Mouse (Mus musculus): ENCODE measurements around the gene Slc35a2. TPM values are rescaled to one million over a fixed set of nuclear protein-coding genes. Genes with fewer than 3 reads are reported as not detected.

The Slc35a2 gene
- polyA plus RNA-seq (2015; fragmentation: Nextera tagmentation; extraction: Ambion mirVana) = 25.9 and 32.5 TPM in 2 replicates

DNA sequence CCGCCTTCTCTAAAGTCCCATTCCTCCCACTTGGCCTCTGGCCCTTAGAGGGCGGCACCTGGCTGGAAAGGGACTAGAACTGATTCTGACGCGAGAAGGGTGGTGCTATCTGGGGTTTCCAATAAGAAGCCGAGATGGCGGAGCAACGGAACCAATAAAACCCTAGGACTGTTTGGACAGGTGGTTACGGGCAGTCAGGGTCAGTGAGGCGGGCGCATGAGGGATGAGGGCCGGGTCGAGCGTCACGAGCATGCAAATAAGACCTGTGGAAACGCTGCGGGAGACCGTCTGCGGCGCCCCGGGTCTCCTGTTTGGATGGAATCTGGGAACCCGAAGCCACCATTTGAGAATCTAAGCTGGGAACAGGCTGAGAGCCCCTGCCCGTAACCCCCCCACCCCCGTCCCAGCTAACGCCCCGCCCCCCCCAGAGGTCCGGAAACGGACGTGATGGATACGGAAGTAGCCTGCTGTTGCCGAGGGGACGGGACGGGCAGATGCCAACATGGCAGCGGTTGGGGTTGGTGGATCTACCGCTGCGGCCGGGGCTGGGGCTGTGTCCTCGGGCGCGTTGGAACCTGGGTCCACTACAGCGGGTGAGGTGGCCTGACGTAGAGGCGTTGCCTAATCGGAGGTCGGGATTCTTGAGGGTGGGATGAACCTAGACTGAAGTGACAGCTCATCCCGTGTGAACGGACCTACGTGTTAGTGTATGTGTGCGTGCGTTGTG, at the start of gene Slc35a2:
Gene Slc35a2 (plus strand): TSS at position 188 of the 727 bp plus-strand sequence.
- ATAC-seq (replicated peaks; ENCODE audit: low FRiP score, low read depth) (peak; percentile 94), DNase-seq (ENCODE audit: low spot score) (peak; percentile 92)
- H3K4me1 ChIP-seq (replicated peaks; ENCODE audit: insufficient read depth, low read length) = no peaks in the 10 kb centered on the region

DNA sequence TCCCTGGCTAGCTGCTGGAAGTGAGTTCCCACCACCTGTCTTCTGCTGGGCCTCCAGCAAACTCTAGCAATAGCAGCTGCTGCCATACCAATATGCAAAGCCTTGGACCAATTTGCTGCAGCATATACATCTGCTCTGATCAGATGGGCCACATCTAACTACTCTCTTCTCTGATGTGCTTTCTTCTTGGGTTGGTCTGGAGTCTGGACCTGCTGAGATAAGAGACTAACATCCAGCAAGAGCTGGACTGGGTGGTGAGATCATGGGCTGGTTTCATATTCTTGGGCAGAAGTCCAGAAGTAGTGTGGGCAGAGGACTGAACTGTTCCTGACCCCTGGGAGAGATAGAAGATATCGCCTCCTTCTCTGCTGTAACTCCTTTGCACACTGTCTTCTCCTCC, 46.7 kb upstream of the Slc35a2 start:
- H3K27ac ChIP-seq = no peak overlapping the region
- ATAC-seq (replicated peaks; ENCODE audit: low FRiP score, low read depth) (no peak), DNase-seq (ENCODE audit: low spot score) (no peak)
- WGBS = 89% methylated on average over 1 of the region's 1 CpGs
- no peaks in the 10 kb centered on the region for H3K27me3 ChIP-seq (ENCODE audit: insufficient read depth, low read length)
- no peak overlapping the region for H3K4me3 ChIP-seq (replicated peaks; ENCODE audit: low read depth, low read length)
- no peaks in the 10 kb centered on the region for H3K9me3 ChIP-seq (replicated peaks; ENCODE audit: low read length)
- no peak for TF ChIP-seq CTCF (IDR thresholded peaks at IDR 0.05; ENCODE audit: low read depth)
- H3K9ac ChIP-seq (ENCODE audit: low read depth, low read length) = no peak overlapping the region
- H3K4me2 ChIP-seq (ENCODE audit: low read length) = no peak overlapping the region
- no peaks in the 10 kb centered on the region for H3K36me3 ChIP-seq (ENCODE audit: insufficient read depth, low read length)
- H3K4me1 ChIP-seq (replicated peaks; ENCODE audit: insufficient read depth, low read length) = no peaks in the 10 kb centered on the region

More for the DNA sequence above, at the start of gene Slc35a2:
- peak within 1 kb of the TSS; percentile 50 for H3K4me3 ChIP-seq (replicated peaks; ENCODE audit: low read depth, low read length)
- TF ChIP-seq CTCF (IDR thresholded peaks at IDR 0.05; ENCODE audit: low read depth) = peak; percentile 53
- peak within 1 kb of the TSS; percentile 80 for H3K27ac ChIP-seq
- peak within 1 kb of the TSS; percentile 60 for H3K4me2 ChIP-seq (ENCODE audit: low read length)
- no peaks in the 10 kb centered on the region for H3K36me3 ChIP-seq (ENCODE audit: insufficient read depth, low read length)
- no peaks in the 10 kb centered on the region for H3K9me3 ChIP-seq (replicated peaks; ENCODE audit: low read length)
- H3K9ac ChIP-seq (ENCODE audit: low read depth, low read length) = peak within 1 kb of the TSS; percentile 42; the same call in 1 of the 2 replicates
- 26% methylated on average over 49 of the region's 49 CpGs for WGBS
- H3K27me3 ChIP-seq (ENCODE audit: insufficient read depth, low read length) = no peaks in the 10 kb centered on the region

DNA sequence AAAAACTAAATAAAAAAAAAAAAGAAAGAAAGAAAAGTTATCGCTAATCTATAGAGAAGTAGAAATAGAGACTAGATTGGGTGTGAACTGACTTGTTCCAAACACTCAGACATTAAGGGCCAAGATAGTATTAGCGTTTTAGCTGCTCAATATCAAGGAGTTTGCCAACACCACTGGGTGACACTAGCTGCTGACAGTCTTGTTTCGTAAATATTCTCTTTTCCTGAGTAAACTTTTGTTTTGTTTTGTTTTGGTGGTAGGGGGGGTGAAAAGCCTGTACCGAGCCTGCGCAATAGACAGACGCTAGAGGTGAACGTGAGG, 43.0 kb upstream of the Slc35a2 start:
- H3K9ac ChIP-seq (ENCODE audit: low read depth, low read length) = no peak overlapping the region
- DNase-seq (ENCODE audit: low spot score) = no peak
- no peak for TF ChIP-seq CTCF (IDR thresholded peaks at IDR 0.05; ENCODE audit: low read depth)
- peak overlapping the region; percentile 10; the same call in 1 of the 2 replicates for H3K27ac ChIP-seq
- WGBS = 23% methylated on average over 7 of the region's 7 CpGs
- H3K4me2 ChIP-seq (ENCODE audit: low read length) = peak overlapping the region; percentile 46; the same call in 1 of the 2 replicates
- H3K9me3 ChIP-seq (replicated peaks; ENCODE audit: low read length) = no peaks in the 10 kb centered on the region
- H3K4me3 ChIP-seq (replicated peaks; ENCODE audit: low read depth, low read length) = no peak overlapping the region
- no peak for ATAC-seq (replicated peaks; ENCODE audit: low FRiP score, low read depth)
- no peaks in the 10 kb centered on the region for H3K4me1 ChIP-seq (replicated peaks; ENCODE audit: insufficient read depth, low read length)
- H3K27me3 ChIP-seq (ENCODE audit: insufficient read depth, low read length) = no peaks in the 10 kb centered on the region
- H3K36me3 ChIP-seq (ENCODE audit: insufficient read depth, low read length) = no peaks in the 10 kb centered on the region

DNA sequence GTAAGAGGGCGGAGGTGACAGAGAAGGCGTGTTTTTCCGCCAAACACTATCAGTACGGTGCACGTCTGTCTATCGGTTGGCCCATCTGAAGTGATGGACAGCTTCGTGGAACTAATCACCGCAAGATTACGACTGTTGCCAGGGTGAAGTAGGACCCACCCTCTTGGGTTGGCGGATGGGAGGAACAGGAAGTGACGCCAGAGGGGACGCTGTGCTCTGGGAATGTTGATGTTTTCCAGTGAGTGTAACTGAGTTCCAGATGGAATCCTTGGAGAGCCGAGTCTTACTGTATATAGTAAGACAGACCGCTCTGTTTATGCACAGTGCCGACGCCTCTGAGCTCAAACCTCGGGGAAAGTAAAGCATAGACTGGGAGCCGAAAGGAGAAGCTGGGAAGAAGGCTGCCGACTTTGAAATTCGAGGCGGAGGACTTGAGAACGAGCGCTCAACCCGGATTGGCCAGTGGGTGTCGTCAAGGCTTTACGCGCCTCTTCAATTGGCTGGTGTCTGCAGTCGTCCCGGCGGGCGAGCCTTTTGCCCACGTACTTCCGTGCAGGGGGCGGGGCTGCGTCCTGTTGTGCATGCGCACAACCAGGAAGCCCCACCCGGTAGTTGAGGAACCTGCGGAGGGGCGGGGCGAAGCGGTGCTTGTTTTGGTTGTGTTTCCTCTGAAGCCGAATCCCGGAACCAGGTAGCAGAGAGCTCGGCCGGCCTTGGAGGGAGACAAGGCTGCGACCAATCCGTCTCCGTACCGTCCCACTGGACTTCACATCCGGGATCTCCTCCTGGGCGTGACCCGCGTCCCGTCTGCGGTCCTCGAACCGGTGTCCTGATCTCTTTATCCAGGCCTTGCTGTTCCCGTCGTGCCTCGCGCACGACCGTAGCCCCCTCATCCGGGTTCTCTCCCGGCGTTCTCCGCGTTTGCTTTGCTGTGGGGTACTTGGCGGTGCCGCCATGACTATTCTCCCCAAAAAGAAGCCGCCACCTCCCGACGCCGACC, 42.4 kb upstream of the Slc35a2 start, which contains the start of gene Otud5:
Gene Otud5 (plus strand): TSS at position 202 of the 1,000 bp plus-strand sequence.
- peak; percentile 98 for ATAC-seq (replicated peaks; ENCODE audit: low FRiP score, low read depth)
- H3K4me1 ChIP-seq (replicated peaks; ENCODE audit: insufficient read depth, low read length) = no peaks in the 10 kb centered on the region

DNA sequence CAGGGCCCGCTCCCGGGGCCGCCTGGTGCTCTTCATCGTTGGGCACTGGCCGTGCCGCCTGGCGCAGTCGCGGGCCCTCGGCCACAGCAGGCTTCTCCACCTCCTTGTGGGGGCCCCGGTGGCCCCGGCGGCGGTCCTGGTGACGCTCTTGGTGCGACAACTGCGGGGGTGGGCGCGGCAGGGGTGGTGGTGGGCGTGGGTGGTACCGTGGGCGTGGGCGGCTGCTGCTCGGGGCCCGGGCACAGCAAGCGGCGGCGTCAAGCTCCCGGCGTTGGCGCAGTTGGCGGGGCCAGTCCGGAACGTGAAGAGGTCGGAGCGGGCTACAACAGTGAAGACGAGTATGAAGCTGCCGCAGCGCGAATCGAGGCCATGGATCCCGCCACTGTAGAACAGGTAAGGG, 41.5 kb upstream of the Slc35a2 start:
- Histone ChIP-seq H3K4me3 (replicated peaks; ENCODE audit: low read depth, low read length) (peak overlapping the region; percentile 67), H3K9ac (ENCODE audit: low read depth, low read length) (peak overlapping the region; percentile 87), H3K4me1 (replicated peaks; ENCODE audit: insufficient read depth, low read length) (no peaks in the 10 kb centered on the region), H3K27me3 (ENCODE audit: insufficient read depth, low read length) (no peaks in the 10 kb centered on the region), H3K4me2 (ENCODE audit: low read length) (peak overlapping the region; percentile 63), H3K36me3 (ENCODE audit: insufficient read depth, low read length) (no peaks in the 10 kb centered on the region), H3K27ac (peak overlapping the region; percentile 93), H3K9me3 (replicated peaks; ENCODE audit: low read length) (no peaks in the 10 kb centered on the region)
- WGBS = 29% methylated on average over 42 of the region's 42 CpGs
- ATAC-seq (replicated peaks; ENCODE audit: low FRiP score, low read depth) (0 out of 2 replicates have a peak, but pooled peaks have one; percentile 3), DNase-seq (ENCODE audit: low spot score) (no peak)
- TF ChIP-seq CTCF (IDR thresholded peaks at IDR 0.05; ENCODE audit: low read depth) = no peak

More for the DNA sequence above, 42.4 kb upstream of the Slc35a2 start, which contains the start of gene Otud5:
- peak within 1 kb of the TSS; percentile 87 for H3K9ac ChIP-seq (ENCODE audit: low read depth, low read length)
- H3K4me3 ChIP-seq (replicated peaks; ENCODE audit: low read depth, low read length) = peak within 1 kb of the TSS; percentile 67
- DNase-seq (ENCODE audit: low spot score) = peak; percentile 97
- no peaks in the 10 kb centered on the region for H3K36me3 ChIP-seq (ENCODE audit: insufficient read depth, low read length)
- peak within 1 kb of the TSS; percentile 63 for H3K4me2 ChIP-seq (ENCODE audit: low read length)
- no peaks in the 10 kb centered on the region for H3K27me3 ChIP-seq (ENCODE audit: insufficient read depth, low read length)
- no peaks in the 10 kb centered on the region for H3K9me3 ChIP-seq (replicated peaks; ENCODE audit: low read length)
- 24% methylated on average over 73 of the region's 74 CpGs for WGBS
- TF ChIP-seq CTCF (IDR thresholded peaks at IDR 0.05; ENCODE audit: low read depth) = no peak
- peak within 1 kb of the TSS; percentile 93 for H3K27ac ChIP-seq

DNA sequence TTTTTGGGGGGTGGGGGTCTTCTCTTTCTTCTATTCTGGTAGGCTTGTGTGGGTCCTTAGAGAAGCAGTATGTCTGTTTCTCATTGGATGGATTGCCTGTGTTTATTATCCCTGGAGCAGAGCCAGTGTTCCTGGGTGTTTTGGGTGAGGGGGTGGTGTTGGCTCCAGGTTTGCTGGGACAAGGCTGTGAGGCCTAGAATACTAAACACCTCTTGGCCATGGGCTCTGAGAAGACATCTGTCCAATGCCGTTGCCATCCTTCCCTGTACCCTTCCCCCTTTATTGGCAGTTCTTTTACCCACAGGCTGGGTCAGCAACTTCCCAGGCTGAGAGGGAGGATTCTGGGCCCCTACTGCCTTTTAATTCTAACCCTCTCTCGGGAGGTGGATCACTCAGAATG, 36.0 kb upstream of the Slc35a2 start:
- no peak overlapping the region for H3K4me2 ChIP-seq (ENCODE audit: low read length)
- no peak for DNase-seq (ENCODE audit: low spot score)

More for the DNA sequence above, 36.0 kb upstream of the Slc35a2 start:
- no peak for TF ChIP-seq CTCF (IDR thresholded peaks at IDR 0.05; ENCODE audit: low read depth)
- no peak overlapping the region for H3K9ac ChIP-seq (ENCODE audit: low read depth, low read length)
- no peaks in the 10 kb centered on the region for H3K9me3 ChIP-seq (replicated peaks; ENCODE audit: low read length)
- H3K27me3 ChIP-seq (ENCODE audit: insufficient read depth, low read length) = no peaks in the 10 kb centered on the region
- H3K4me3 ChIP-seq (replicated peaks; ENCODE audit: low read depth, low read length) = no peak overlapping the region
- no peak for ATAC-seq (replicated peaks; ENCODE audit: low FRiP score, low read depth)
- H3K36me3 ChIP-seq (ENCODE audit: insufficient read depth, low read length) = no peaks in the 10 kb centered on the region
- 70% methylated on average over 2 of the region's 2 CpGs for WGBS
- H3K4me1 ChIP-seq (replicated peaks; ENCODE audit: insufficient read depth, low read length) = no peaks in the 10 kb centered on the region
- H3K27ac ChIP-seq = no peak overlapping the region

Data from kidney, postnatal 0 days (tissue).